Mouse (Mus musculus): ENCODE data around the gene Cadm1. TPM values are rescaled to one million over a fixed set of nuclear protein-coding genes. Genes with fewer than 3 reads are reported as not detected.

Cadm1 gene
- polyA plus RNA-seq, 1 experiment from 2014 or later = 40.1 TPM

GRCm38 (mm10) chr9:47645056-47645455 is 115.1 kb downstream of the Cadm1 start:
- H3K4me1 ChIP-seq = no peaks in the 10 kb centered on the region
- no peaks in the 10 kb centered on the region for H3K36me3 ChIP-seq
- no peak overlapping the region for H3K4me2 ChIP-seq
- no peak overlapping the region for H3K4me3 ChIP-seq (replicated peaks)
- no peaks in the 10 kb centered on the region for H3K27me3 ChIP-seq (replicated peaks)
- no peak overlapping the region for H3K27ac ChIP-seq
- WGBS = 82% methylated on average over 2 of the region's 2 CpGs
- H3K9ac ChIP-seq = no peak overlapping the region
- H3K9me3 ChIP-seq = no peaks in the 10 kb centered on the region
- no peak for ATAC-seq (ENCODE audit: insufficient read depth, low FRiP score, low read depth)

GRCm38 (mm10) chr9:47651431-47651830 is 121.5 kb downstream of the Cadm1 start:
- Histone ChIP-seq H3K36me3 (no peaks in the 10 kb centered on the region), H3K9ac (no peak overlapping the region), H3K4me3 (replicated peaks) (no peak overlapping the region), H3K4me2 (no peak overlapping the region), H3K9me3 (no peaks in the 10 kb centered on the region), H3K4me1 (no peaks in the 10 kb centered on the region), H3K27ac (no peak overlapping the region), H3K27me3 (replicated peaks) (no peaks in the 10 kb centered on the region)
- WGBS = 81% methylated on average over 11 of the region's 11 CpGs
- ATAC-seq (ENCODE audit: insufficient read depth, low FRiP score, low read depth) = no peak

GRCm38 (mm10) chr9:47652203-47652602 is 122.2 kb downstream of the Cadm1 start:
- 81% methylated on average over 5 of the region's 5 CpGs for WGBS

GRCm38 (mm10) chr9:47652936-47653335 is 123.0 kb downstream of the Cadm1 start:
- Histone ChIP-seq H3K4me3 (replicated peaks) (no peak overlapping the region), H3K4me1 (no peaks in the 10 kb centered on the region), H3K9me3 (no peaks in the 10 kb centered on the region), H3K36me3 (no peaks in the 10 kb centered on the region), H3K27ac (no peak overlapping the region), H3K27me3 (replicated peaks) (no peaks in the 10 kb centered on the region), H3K4me2 (no peak overlapping the region), H3K9ac (no peak overlapping the region)
- no peak for ATAC-seq (ENCODE audit: insufficient read depth, low FRiP score, low read depth)
- WGBS = 62% methylated on average over 4 of the region's 4 CpGs

More at GRCm38 (mm10) chr9:47652203-47652602, 122.2 kb downstream of the Cadm1 start:
- Histone ChIP-seq H3K9me3 (no peaks in the 10 kb centered on the region), H3K4me2 (no peak overlapping the region), H3K36me3 (no peaks in the 10 kb centered on the region), H3K9ac (no peak overlapping the region), H3K27ac (no peak overlapping the region), H3K4me1 (no peaks in the 10 kb centered on the region), H3K4me3 (replicated peaks) (no peak overlapping the region), H3K27me3 (replicated peaks) (no peaks in the 10 kb centered on the region)
- no peak for ATAC-seq (ENCODE audit: insufficient read depth, low FRiP score, low read depth)

GRCm38 (mm10) chr9:47659366-47660090 is 129.6 kb downstream of the Cadm1 start:
- Histone ChIP-seq H3K4me2 (no peak overlapping the region), H3K9ac (no peak overlapping the region), H3K9me3 (no peaks in the 10 kb centered on the region), H3K27ac (no peak overlapping the region), H3K4me3 (replicated peaks) (no peak overlapping the region), H3K27me3 (replicated peaks) (no peaks in the 10 kb centered on the region), H3K4me1 (no peaks in the 10 kb centered on the region), H3K36me3 (no peaks in the 10 kb centered on the region)
- WGBS = 82% methylated on average over 6 of the region's 6 CpGs
- no peak for ATAC-seq (ENCODE audit: insufficient read depth, low FRiP score, low read depth)

GRCm38 (mm10) chr9:47661611-47662010 is 131.6 kb downstream of the Cadm1 start:
- WGBS = 83% methylated on average over 7 of the region's 7 CpGs
- no peaks in the 10 kb centered on the region for H3K9me3 ChIP-seq
- H3K36me3 ChIP-seq = no peaks in the 10 kb centered on the region
- no peaks in the 10 kb centered on the region for H3K27me3 ChIP-seq (replicated peaks)
- ATAC-seq (ENCODE audit: insufficient read depth, low FRiP score, low read depth) = no peak
- H3K4me3 ChIP-seq (replicated peaks) = no peak overlapping the region
- H3K9ac ChIP-seq = no peak overlapping the region
- H3K4me2 ChIP-seq = no peak overlapping the region
- no peaks in the 10 kb centered on the region for H3K4me1 ChIP-seq
- no peak overlapping the region for H3K27ac ChIP-seq

- 65% methylated on average over 4 of the region's 4 CpGs for WGBS
- no peak for ATAC-seq (ENCODE audit: insufficient read depth, low FRiP score, low read depth)
- no peaks in the 10 kb centered on the region for H3K36me3 ChIP-seq
- H3K4me3 ChIP-seq (replicated peaks) = no peak overlapping the region
- H3K27me3 ChIP-seq (replicated peaks) = no peaks in the 10 kb centered on the region
- H3K9me3 ChIP-seq = no peaks in the 10 kb centered on the region
- H3K4me1 ChIP-seq = no peaks in the 10 kb centered on the region
- no peak overlapping the region for H3K9ac ChIP-seq
- H3K27ac ChIP-seq = no peak overlapping the region
- no peak overlapping the region for H3K4me2 ChIP-seq
These were observed 139.2 kb downstream of the Cadm1 start for GRCm38 (mm10) chr9:47669206-47669605.

- ATAC-seq (ENCODE audit: insufficient read depth, low FRiP score, low read depth) = no peak
- Histone ChIP-seq H3K27ac (no peak overlapping the region), H3K36me3 (no peaks in the 10 kb centered on the region), H3K4me1 (peaks cover 6% of the 10 kb centered on the region; the same call in 1 of the 2 replicates), H3K4me3 (replicated peaks) (no peak overlapping the region), H3K27me3 (replicated peaks) (no peaks in the 10 kb centered on the region), H3K9ac (no peak overlapping the region), H3K9me3 (no peaks in the 10 kb centered on the region), H3K4me2 (no peak overlapping the region)
- 61% methylated on average over 11 of the region's 11 CpGs for WGBS
These were observed 141.6 kb downstream of the Cadm1 start for GRCm38 (mm10) chr9:47671617-47672016.

GRCm38 (mm10) chr9:47674766-47675713 is 145.1 kb downstream of the Cadm1 start:
- Histone ChIP-seq H3K27ac (no peak overlapping the region), H3K4me2 (no peak overlapping the region), H3K4me3 (replicated peaks) (no peak overlapping the region), H3K9ac (no peak overlapping the region), H3K4me1 (peaks cover 6% of the 10 kb centered on the region; the same call in 1 of the 2 replicates), H3K36me3 (no peaks in the 10 kb centered on the region), H3K9me3 (no peaks in the 10 kb centered on the region), H3K27me3 (replicated peaks) (no peaks in the 10 kb centered on the region)
- ATAC-seq (ENCODE audit: insufficient read depth, low FRiP score, low read depth) = no peak
- WGBS = 45% methylated on average over 11 of the region's 11 CpGs

GRCm38 (mm10) chr9:47686881-47687280 is 156.9 kb downstream of the Cadm1 start:
- no peak overlapping the region for H3K4me3 ChIP-seq (replicated peaks)
- H3K27me3 ChIP-seq (replicated peaks) = 0 out of 2 replicates have a peak, but pooled peaks cover 5% of the 10 kb centered on the region
- no peak overlapping the region for H3K9ac ChIP-seq
- ATAC-seq (ENCODE audit: insufficient read depth, low FRiP score, low read depth) = no peak
- 0 out of 2 replicates have a peak, but pooled peaks cover 10% of the 10 kb centered on the region for H3K4me1 ChIP-seq
- H3K27ac ChIP-seq = no peak overlapping the region
- H3K36me3 ChIP-seq = no peaks in the 10 kb centered on the region
- no peaks in the 10 kb centered on the region for H3K9me3 ChIP-seq
- no peak overlapping the region for H3K4me2 ChIP-seq
- WGBS = 83% methylated on average over 2 of the region's 2 CpGs

GRCm38 (mm10) chr9:47687604-47688003 is 157.6 kb downstream of the Cadm1 start:
- Histone ChIP-seq H3K9me3 (no peaks in the 10 kb centered on the region), H3K4me1 (0 out of 2 replicates have a peak, but pooled peaks cover 10% of the 10 kb centered on the region), H3K36me3 (no peaks in the 10 kb centered on the region), H3K9ac (no peak overlapping the region), H3K4me2 (no peak overlapping the region), H3K4me3 (replicated peaks) (no peak overlapping the region), H3K27me3 (replicated peaks) (0 out of 2 replicates have a peak, but pooled peaks cover 5% of the 10 kb centered on the region), H3K27ac (no peak overlapping the region)
- WGBS = 75% methylated on average over 5 of the region's 5 CpGs
- ATAC-seq (ENCODE audit: insufficient read depth, low FRiP score, low read depth) = no peak

GRCm38 (mm10) chr9:47688297-47688696 is 158.3 kb downstream of the Cadm1 start:
- no peaks in the 10 kb centered on the region for H3K36me3 ChIP-seq
- H3K9me3 ChIP-seq = no peaks in the 10 kb centered on the region
- no peak overlapping the region for H3K9ac ChIP-seq
- H3K27me3 ChIP-seq (replicated peaks) = 0 out of 2 replicates have a peak, but pooled peaks cover 5% of the 10 kb centered on the region
- 22% methylated on average over 10 of the region's 10 CpGs for whole genome bisulfite sequencing
- ATAC-seq (ENCODE audit: insufficient read depth, low FRiP score, low read depth) = no peak; the same call in 1 of the 2 replicates
- H3K4me3 ChIP-seq (replicated peaks) = no peak overlapping the region
- 0 out of 2 replicates have a peak overlapping the region, but pooled peaks have one; percentile 38 for H3K27ac ChIP-seq
- 0 out of 2 replicates have a peak, but pooled peaks cover 10% of the 10 kb centered on the region for H3K4me1 ChIP-seq
- H3K4me2 ChIP-seq = no peak overlapping the region

All from stomach, embryonic 15.5 days (tissue).